Mouse (Mus musculus) E14TG2a.4 (cell line): ENCODE data around the gene Usp4.

Experiments used
- CTCF ChIP-seq: conservative IDR thresholded peaks from 2 replicates; pipeline ENCODE4 v1.5.1; 2014; ENCODE audit warnings: low read length
- NANOG ChIP-seq: IDR thresholded peaks from 2 replicates; pipeline ENCODE4 v1.6.1; 2014; ENCODE audit warnings: borderline replicate concordance, low read length, mixed read lengths

DNA sequence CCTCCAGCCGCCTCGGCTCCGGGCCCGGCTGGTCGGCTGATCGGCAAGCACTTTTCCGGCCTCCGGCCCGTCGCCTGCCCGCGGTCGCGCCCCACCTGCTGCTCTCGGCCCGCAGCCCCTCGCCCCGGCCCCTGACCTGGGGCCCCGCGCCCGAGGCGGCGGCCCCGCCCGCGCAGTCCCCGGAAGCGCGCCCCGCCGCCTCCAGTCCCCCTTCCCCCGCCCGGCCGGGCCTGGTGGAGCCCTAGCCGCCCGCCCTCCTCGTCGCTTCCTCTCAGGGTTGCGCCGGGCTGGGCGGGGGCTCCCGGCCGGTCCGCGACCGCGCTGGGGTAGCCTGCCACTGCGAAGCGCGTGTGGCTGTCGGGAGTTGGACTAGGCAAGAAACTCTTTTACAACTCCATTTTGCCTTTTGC is 41.1 kb upstream of the Usp4 start:
- TF ChIP-seq CTCF (no peak), NANOG (no peak)
